Mouse (Mus musculus): ENCODE results near the gene Itpr1. TPM values are rescaled to one million over a fixed set of nuclear protein-coding genes. Genes with fewer than 3 reads are reported as not detected.
A peak's percentile ranks its signal among the peaks of the same experiment; 100 is the strongest.
"Not testable (repeated sequence)": the region's sequence is repeated elsewhere in the genome, so short reads cannot be mapped to it uniquely, and the experiment has no call there.

Itpr1 gene
- total RNA-seq, 2 experiments from 2014 or later, result 106 to 129 TPM

DNA sequence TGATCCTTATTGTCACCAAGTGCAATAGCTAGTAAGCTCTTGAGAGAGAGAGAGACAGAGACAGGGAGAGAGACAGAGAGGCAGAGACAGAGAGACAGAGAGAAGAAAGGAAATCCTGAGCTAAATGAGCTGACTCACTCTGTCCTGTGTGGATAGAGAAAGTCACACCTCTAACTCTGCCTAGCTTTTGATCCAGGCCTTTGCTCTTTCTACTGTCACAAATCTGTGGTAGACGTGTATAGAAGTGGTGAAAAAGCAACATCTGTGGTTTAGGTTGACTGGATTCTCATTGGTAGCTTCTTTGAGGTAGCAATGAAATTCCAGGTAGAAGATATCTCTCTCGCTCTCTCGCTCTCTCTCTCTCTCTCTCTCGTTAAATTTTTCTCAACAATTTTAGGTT is 322.4 kb downstream of the Itpr1 start:
- DNase-seq (ENCODE audit: low spot score in 2 of 2), result no peak

DNA sequence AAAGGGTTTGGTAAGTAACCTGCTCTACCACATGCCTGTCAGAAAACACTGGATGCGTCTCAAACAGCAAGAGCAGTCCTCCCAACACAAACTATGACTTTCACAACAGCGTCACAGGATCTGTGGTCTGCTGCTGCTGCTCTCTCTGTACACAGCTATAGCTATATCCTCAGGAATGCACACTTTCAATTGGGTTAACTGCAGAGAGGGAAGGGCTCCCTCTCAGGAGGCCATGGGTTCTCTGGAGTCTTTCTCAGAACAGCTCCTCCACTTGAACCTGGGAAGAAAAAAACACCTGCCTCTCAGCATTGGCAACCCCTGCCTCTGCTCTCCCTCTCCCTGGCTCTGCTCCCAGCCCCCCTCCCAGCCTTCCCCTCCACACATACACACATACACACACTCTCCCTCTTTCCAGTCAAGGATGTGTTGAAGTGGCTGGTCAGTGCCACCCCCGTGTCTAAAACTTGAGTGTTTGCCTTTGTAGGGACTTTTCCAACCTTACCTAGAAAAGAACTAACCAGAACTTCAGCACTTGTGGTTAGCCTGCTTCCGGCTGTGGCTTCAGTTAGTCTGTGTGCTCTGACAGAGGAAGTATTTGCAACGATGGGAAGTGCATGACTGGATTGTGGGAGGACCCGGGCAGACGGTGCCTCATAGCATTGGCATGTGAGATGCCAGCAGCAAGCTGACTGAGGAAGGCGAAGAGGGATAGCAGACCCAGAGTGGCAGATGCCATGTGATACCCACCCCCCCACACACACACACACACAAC is 323.8 kb downstream of the Itpr1 start:
- no peak for DNase-seq (ENCODE audit: low spot score in 2 of 2)

DNA sequence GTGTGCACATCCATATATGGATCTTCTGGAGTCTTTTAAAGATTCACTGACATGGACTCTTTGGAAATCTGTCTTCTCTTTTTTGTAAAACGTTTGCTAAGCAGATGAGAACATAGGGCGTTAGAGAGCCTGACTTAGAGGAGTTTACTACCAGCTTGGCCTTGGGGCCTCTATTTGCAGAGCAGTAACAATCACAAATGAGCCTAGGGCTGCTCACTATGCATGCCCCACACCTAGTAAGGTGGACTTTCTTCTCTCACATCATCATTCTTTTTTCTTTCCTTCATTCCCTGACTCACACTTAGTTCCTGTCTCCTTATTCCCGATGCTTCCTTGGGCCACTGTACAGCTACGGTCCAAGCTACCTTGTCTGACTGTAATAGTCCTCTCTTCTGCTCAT is 325.5 kb downstream of the Itpr1 start:
- no peak for DNase-seq (ENCODE audit: low spot score in 2 of 2)

DNA sequence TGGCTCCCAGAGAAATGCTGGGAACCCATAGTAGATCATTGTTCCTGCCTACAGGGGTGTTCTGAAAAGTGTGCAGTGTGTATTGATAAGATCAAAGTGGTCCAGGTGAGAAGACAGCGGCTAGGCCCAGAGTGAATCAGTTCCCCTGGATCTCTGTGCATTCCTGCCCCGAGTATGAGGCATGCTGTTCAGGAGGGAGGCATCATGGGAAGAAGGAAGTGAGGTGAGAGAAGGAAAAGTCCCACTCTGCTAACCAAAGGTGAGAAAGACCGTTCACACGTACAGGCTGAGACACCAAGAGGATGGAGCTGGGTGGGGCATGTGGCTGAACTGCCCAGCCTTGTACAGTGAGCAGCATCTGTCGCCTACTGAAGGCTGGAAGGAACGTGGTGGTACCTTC is 327.5 kb downstream of the Itpr1 start:
- no peak for DNase-seq (ENCODE audit: low spot score in 2 of 2)

DNA sequence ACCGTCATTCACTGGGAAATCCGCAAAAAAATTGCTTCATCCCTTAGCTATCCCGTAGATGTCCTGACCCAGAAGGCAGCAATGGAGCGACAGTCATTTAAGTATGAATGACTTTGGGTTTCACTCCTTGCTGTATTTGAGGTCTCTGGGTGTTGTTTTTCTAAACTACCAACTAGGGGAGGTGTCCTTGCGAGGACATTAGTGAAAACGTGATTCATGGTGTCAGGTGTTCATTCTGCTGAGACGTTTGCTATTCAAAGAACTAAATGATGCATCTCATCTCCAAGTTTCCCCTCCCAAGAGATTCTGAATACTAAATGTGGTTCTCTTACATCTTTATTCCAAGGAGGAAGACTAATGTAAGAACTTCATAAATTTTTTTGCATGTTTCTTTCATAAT is 332.0 kb downstream of the Itpr1 start:
- no peak for DNase-seq (ENCODE audit: low spot score in 2 of 2)

DNA sequence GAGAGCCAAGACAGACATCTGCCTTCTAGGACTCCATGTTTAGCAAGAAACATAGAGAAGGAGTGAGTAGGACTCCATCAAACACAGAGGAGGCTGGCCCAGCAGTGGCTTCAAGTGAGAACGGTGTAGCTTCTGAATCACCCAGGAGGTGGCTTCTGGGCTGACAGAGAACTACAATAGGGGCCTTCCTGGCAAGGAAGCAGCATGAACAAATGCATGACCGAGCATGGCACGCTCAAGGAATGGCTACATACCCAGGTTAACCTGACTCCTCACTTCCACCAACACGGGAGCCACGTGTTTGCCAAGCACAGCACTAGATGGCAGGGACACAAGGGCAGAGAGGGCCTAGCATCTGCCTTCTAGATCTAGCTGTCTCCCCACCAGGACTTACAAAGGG is 332.6 kb downstream of the Itpr1 start:
- DNase-seq (ENCODE audit: low spot score in 2 of 2), result no peak

DNA sequence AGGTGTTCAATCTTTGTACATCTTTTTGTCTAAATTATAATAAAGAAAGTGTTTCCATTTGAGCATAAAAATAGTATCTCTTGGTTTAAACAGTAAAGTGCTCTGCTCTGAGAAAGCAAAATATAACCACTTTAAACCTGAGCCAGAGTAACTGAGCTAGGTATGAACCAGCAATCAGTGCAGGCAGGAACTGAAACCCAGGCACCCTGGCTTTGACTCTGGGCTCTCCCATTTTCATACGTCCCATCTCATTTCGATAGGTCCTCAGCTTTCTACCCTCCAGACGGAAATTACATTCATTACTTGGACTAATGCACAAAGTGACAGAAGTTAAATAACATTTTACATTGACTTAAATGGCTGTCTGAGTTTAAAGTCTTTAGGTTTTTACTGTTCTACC is 335.5 kb downstream of the Itpr1 start:
- DNase-seq (ENCODE audit: low spot score in 2 of 2), result no peak

DNA sequence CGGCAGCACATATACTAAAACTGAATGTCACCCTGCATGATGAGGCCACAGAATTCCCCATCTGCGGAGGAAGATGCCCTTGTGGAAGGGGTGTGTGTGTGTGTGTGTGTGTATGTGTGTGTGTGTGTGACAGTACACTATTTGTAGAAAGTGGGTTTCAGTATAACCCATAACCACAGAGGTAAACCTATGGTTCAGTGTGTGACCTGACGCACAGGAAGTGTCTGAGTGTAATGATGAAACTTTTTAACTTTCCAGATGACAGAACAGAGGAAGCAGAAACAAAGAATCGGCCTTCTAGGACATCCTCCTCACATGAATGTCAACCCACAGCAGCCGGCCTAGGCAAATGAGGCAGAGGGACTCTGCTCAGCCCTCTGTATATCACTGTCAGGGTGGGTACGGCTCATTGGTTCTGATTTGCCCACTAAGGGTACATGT is 336.6 kb downstream of the Itpr1 start:
- DNase-seq (ENCODE audit: low spot score in 2 of 2), result no peak

DNA sequence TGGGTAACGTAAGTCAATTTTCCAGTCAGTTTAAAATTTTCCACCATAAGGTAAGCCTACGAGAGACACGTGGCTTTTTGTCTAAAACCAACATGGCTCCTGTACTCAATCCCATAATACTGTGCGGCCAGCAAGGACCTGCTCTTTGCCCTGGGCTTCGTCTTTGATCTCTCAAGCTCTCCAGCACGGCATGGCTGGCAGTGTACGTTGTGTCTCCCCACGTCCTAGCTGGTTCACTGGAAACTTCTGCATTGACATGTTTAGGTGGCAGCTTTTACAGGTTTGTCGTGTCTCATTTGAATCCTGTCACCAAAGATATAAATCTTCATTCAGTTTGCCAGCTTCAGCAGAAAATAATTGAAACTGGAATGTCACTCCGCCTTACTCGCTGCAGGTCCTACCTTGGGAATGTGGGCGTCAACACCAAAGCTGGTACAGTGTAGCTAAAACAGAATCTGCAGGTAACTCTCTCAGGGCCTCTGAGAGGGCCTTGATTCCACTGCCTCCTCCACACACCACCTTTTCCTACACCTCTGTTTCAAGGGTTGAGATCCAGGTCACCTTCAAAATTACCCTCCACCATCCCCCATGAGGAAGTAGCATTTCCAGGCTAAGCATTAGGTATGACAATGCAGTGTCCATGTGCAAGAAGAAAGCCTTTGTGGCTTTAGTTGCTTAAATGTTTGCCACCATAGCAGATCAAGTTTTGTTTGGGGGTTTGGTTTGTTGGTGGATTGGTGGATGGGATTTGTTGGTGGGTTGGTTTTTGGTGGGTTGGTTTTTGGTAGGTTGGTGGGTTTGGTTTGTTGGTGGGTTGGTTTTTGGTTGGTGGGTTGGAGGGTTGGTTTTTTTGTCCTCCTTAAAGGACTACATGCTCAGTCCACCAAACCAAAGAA is 339.1 kb downstream of the Itpr1 start:
- no peak for DNase-seq (ENCODE audit: low spot score in 2 of 2)

DNA sequence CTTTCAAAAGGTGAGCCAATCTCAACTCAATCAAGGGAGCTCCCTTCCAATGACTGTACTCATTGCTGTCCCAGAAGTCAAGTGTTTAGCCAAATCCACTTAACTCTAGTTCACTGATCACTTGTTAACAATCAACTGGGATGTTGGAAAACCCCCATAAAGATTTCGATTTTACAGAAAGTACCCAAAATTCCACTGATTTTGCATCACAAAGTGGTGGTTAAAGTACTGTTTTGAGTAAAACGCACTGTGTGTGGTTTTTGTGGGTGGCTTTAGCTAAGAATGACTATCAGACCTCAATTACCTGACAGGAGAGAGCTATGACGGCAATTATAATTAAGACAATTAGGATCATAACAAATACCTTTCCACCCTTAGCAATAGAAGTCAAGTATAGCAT is 340.1 kb downstream of the Itpr1 start:
- DNase-seq (ENCODE audit: low spot score in 2 of 2), result no peak

DNA sequence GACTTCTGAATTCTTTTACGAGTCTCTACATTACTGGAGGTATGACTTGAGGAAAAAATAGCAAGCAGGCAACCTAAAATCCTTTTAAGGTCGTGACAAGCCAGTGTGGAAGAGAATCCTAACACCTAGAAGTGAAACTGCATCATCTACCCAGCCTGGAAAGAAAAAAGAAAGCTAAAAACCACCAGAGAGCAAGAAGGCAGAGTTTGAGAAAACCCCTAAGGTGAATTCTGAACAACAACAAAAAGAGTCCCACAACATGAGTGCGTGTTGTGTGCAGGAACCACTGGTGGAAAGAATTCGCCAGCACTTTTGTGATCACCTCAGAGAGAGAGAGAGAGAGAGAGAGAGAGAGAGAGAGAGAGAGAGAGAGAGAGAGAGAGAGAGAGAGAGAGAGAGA is 340.6 kb downstream of the Itpr1 start:
- DNase-seq (ENCODE audit: low spot score in 2 of 2), result no peak

DNA sequence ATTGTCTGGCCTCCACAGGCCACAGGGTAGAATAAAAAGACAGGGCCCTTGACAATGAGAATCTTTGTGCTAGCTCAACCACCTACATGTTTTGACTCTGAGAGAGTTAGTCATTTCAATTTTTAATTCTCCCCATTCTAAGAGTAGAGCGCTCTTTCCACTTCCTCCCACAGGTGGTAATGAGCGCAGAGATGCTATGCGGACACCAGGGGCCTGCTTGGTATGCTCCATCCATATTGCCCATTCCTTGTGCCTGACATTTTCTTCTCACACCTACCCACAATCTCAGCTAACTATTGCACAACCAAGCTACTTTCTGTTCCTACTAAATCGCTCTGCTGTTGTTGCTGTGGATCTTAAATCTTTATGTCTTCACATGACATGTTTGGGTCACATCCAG is 341.5 kb downstream of the Itpr1 start:
- no peak for DNase-seq (ENCODE audit: low spot score in 2 of 2)

DNA sequence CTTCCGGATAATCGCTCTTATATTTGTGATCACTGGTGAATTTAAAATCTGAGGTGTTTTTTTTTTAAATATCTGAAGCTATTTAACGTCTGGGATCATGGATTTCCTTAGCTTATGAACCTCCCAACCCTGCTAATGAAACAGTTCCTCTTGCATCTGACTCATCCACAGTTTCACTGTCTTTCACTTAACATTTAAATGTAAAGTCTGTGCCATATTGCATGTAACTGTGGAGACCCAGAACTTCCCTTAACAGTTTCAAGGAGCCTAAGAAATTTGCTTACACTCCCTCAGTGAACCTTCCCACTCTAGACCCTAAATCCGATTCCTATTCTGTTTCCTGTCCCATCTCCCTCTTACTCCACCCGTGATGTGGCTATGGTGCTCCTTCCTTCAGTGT is 342.0 kb downstream of the Itpr1 start:
- no peak for DNase-seq (ENCODE audit: low spot score in 2 of 2)

DNA sequence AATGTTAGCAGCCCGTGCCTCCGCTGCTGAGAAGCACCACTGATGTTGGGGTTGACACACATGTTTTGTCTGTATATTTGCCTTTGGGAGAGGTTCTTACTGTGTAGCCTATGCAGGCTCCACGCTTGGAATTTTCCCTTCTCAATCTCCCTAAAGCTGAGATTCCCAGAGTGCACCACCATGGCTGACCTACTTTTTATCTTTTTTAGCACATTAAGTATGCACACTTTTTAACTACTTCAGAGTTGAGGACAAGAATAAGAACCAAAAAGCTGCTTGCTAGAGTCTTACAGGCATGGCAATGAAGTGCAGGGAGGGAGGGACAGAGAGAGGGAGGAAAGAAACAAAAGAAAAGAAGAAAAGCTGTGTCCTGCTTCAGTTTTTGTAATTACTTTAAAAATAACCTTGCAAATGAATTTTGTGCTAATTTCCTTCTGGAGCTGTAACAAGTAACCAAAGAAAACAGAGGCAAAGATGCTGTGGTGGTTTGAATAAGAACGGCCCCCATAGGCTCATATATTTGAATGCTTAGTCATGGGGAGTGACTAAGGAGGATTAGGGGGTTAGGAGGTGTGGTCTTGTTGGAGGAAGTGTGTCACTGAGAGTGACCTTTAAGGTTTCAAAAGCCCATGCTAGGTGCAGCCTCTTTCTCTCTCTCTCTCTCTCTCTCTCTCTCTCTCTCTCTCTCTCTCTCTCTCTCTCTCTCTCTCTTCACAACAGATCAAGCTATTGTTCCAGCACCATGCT is 344.9 kb downstream of the Itpr1 start:
- DNase-seq (ENCODE audit: low spot score in 2 of 2), result no peak

DNA sequence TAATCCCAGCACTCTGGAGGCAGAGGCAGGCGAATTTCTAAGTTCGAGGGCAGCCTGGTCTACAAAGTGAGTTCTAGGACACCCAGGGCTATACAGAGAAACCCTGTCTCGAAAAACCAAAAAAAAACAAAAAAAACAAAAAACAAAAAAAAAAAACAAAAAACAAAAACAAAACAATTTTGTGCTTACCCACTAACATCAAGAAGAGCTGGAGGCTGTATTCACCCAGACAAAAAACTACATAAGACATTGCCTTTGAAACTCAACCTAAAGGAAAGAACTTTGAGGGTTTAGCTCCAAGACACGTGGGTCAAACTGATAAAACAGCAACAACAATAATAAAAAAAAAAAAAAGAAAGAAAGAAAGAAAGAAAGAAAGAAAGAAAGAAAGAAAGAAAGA is 346.3 kb downstream of the Itpr1 start:
- not testable (repeated sequence) for DNase-seq (ENCODE audit: low spot score in 2 of 2)

DNA sequence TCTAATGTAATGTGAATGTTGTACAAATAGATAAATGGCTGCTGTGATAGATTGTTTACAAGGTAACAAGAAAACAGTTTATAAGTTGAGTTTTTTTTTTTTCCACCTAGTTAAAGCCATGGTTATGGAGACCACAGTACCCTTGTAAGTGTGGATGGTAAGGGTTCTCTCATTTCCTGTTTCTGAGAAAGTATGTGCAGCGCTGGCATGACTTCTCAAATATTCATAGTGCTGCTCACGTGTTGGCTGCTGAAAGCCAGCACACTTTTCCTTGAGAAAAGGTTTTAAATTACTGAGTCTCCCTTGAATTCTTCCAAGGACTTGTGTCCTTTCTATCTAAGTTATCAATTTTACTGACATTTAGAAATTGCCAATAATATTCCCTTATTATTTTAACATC is 350.1 kb downstream of the Itpr1 start:
- no peak for DNase-seq (ENCODE audit: low spot score in 2 of 2)

DNA sequence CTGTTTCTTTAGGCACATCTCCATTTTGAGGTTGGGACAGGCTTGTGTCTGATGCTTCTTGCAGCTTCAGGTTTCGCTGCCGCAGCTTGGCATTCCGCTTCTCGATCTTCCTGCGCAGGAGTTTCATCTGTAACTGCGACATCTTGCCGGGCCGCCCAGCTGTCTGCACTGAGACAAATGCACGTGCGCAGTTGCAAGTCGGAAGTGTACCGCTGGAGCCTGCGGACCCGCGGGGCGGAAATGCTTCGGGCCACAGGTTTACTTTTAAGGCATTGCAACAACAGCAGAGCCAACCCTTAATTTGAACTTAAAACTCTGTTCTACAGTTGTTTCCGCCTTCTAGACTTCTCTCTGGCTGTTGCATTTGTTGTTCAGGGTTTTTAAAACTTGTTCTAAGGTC is 352.6 kb downstream of the Itpr1 start:
- DNase-seq (ENCODE audit: low spot score in 2 of 2), result not testable (repeated sequence)

DNA sequence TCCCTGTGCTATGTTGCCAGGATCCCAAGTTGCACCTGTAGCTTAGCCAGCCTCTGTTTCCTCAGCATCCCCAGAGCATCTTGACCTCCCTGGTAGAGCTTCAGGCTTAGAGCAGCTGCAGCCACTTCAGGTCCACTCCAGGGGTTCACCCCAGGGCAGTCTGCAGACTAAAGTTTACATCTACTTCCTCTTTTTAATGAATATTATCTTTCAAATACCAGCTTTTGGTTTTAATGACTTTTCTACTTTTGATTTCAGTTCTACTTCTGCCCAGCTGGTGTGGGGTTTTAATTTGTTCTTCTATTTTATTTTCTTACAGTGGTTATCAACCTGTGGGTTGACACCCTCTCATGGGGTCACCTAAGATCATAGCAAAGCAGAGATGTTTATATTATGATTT is 353.7 kb downstream of the Itpr1 start:
- DNase-seq (ENCODE audit: low spot score in 2 of 2), result no peak

DNA sequence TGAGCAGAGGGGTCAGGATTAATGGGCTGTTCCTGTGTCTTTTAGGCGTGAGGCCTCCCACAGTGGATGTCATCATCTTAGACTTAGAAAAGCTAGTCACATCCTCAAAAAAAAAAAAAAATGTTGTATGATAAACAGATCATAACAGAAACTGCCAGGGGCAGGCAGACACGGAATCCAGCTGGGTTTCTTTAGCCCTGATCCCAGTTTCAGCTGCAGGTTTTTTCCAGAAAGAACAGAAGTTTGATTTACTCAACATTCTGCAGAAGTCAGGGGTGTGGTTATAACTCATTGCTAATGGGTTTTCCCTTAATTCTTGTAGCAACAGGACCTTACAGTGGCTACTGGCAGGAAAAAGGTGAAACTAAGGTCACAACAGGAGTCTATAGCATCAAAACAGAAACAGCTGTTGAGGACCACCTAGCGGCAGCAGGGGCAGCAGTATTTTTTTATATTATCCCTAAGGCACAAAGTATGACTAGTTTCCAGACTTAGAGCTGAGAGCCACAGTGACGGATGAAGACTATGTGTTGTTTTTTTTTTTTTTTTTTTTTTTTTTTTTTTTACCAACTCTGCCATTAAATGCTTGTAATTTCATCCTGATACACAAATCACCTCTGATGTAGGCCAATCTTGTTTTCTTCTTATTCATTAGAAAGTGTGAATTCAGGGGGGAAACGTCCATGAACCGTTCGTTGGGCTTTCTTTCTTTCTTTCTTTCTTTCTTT is 356.7 kb downstream of the Itpr1 start:
- no peak for DNase-seq (ENCODE audit: low spot score in 2 of 2)

DNA sequence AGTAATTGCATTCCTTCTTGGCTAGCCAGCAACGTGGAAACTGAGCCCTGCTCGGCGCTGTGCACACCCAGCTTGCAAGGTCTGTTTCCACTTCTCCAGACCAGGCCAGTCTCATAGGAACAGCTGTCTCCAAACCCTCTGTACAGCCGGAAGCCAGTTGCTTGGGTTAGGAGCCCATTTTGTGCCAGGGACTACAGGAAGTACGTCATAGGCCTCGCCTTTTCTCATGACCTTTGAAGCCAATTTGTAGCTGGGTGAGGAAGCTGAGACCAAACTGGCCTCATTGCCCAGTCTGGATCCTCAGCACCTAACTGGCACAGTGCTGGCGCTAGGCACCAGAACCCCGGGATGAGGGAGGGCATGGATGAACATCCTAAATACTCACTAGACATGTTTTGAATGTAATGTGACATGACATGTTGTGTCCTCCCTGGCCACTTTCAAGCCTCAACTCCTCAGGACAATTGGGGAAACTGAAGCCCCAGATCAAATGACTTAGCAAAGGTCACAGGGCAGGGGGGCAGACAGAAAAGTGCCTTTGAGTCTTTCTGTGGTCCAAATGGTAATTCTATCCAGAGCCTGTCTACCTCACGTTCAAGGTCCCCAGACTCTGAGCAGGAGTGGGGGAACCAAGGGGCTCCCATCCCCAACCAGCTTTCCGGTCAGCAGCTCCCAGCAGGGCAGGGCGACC is 357.6 kb downstream of the Itpr1 start:
- DNase-seq (ENCODE audit: low spot score in 2 of 2), result peak in 1 of 2 experiments; percentile 8

All from adrenal gland, postnatal 4 days (tissue).